Mouse (Mus musculus) ES-E14 (cell line): ENCODE measurements around the gene Tet1. TPM values are rescaled to one million over a fixed set of nuclear protein-coding genes. Genes with fewer than 3 reads are reported as not detected.

Source experiments
- DNase-seq: peaks from one replicate; pipeline ENCODE4 v3.0.0-alpha.2; 2013; ENCODE audit warnings: low read depth, low spot score
- H3K27ac ChIP-seq: 2 replicates; pipeline ENCODE4 v1.5.1; 2012; ENCODE audit warnings: low read depth, mild to moderate bottlenecking, low read length, moderate library complexity, mixed read lengths; ENCODE audit not compliant: poor library complexity, insufficient read depth, severe bottlenecking
- H3K36me3 ChIP-seq: 2 replicates; pipeline ENCODE4 v1.6.1; 2012; ENCODE audit warnings: mild to moderate bottlenecking, low read length, moderate library complexity, mixed read lengths; ENCODE audit not compliant: control insufficient read depth, poor library complexity, insufficient read depth, severe bottlenecking
- H3K4me1 ChIP-seq, 2 experiments: fragments of 150-350 bp in 1 of 2; sonication (generic) in 1 of 2; 2 replicates each; pipeline ENCODE4 v1.6.1; 2012; ENCODE audit warnings: low read length in 2 of 2, mild to moderate bottlenecking in 1 of 2, mixed read lengths in 1 of 2; ENCODE audit not compliant: control insufficient read depth in 2 of 2, insufficient read depth in 2 of 2, poor library complexity in 1 of 2
- H3K4me3 ChIP-seq, 2 experiments: fragments of 150-350 bp in 1 of 2; sonication (generic) in 1 of 2; 2 replicates each; pipeline ENCODE4 v1.5.1; 2012; ENCODE audit warnings: low read length in 2 of 2, low read depth in 1 of 2, mild to moderate bottlenecking in 1 of 2, mixed read lengths in 1 of 2; ENCODE audit not compliant: insufficient read depth in 1 of 2, poor library complexity in 1 of 2, severe bottlenecking in 1 of 2
- H3K9ac ChIP-seq: 2 replicates; pipeline ENCODE4 v1.6.1; 2012; ENCODE audit warnings: low read depth, mild to moderate bottlenecking, low read length, mixed read lengths; ENCODE audit not compliant: poor library complexity, insufficient read depth, severe bottlenecking
- H3K9me3 ChIP-seq: fragments of 150-350 bp; sonication (generic); 2 replicates; pipeline ENCODE4 v1.6.1; 2012; ENCODE audit warnings: low read depth, mild to moderate bottlenecking, low read length; ENCODE audit not compliant: control insufficient read depth, insufficient read depth
- CHD2 ChIP-seq: IDR thresholded peaks from 2 replicates; pipeline ENCODE4 v1.6.1; 2014; ENCODE audit warnings: mild to moderate bottlenecking, low read depth, low read length, inconsistent platforms
- HCFC1 ChIP-seq: IDR thresholded peaks from 2 replicates; pipeline ENCODE4 v1.6.1; 2012; ENCODE audit warnings: low read length, inconsistent platforms, borderline replicate concordance; ENCODE audit not compliant: insufficient read depth
- MAFK ChIP-seq: IDR thresholded peaks from 2 replicates; pipeline ENCODE4 v1.6.1; 2014; ENCODE audit warnings: mild to moderate bottlenecking, low read depth, low read length, inconsistent platforms; ENCODE audit not compliant: insufficient read depth
- ZC3H11A ChIP-seq: IDR thresholded peaks from 2 replicates; pipeline ENCODE4 v1.6.1; 2012; ENCODE audit warnings: low read depth, mild to moderate bottlenecking, inconsistent platforms, low read length, borderline replicate concordance
- ZNF384 ChIP-seq: IDR thresholded peaks from 2 replicates; pipeline ENCODE4 v1.6.1; 2012; ENCODE audit warnings: low read depth, low read length, inconsistent platforms
- in situ Hi-C, 2 experiments: fragments of 600-800 bp; cut with MboI; formaldehyde crosslinking; loops; one replicate each; pipeline ENCODE4 v1.15.1; 2025; ENCODE audit warnings: low sequenced_read_pairs in 2 of 2, inconsistent platforms in 1 of 2; ENCODE audit not compliant: unreplicated experiment in 2 of 2
- total RNA-seq: library from RNA; depleted of rRNA; stranded (reverse); fragments of 300-350 nt; gene quantifications from 2 replicates; pipeline ENCODE4 v1.2.3, GENCODE M21; 2012

Tet1 gene
- total RNA-seq, 1 experiment, result 307 TPM

DNA sequence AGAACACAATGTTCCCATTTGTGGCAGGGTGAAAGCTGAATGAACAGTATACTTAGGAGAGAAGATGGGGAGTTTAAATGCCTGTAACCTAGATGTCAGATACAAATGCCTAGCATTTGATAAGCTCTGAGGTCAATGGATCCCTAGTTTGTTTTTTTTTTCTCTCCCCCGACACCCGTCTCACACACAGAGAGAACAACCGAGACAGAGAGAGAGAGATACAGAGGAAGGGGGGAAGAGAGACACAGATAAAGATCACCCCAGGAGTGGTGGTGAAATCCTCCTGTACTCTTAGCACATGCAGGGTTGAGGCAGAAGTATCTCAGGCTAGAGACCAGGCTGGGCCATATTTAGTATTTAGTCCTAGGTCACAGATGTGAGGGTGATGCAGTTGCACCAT lies 10.2 kb upstream of the Tet1 start:
- Histone ChIP-seq H3K9ac (no peak overlapping the region), H3K9me3 (no peaks in the 10 kb centered on the region), H3K36me3 (no peaks in the 10 kb centered on the region), H3K4me3 (no peak overlapping the region), H3K27ac (no peak overlapping the region), H3K4me1 (peaks cover 0 to 2% of the 10 kb centered on the region in 2 experiments; a peak in 1 of 4 replicates)
- in situ Hi-C loops, result no loop called here
- DNase-seq, result no peak
- no peak for TF ChIP-seq MAFK
- no peak for TF ChIP-seq ZC3H11A
- TF ChIP-seq CHD2, result no peak
- no peak for TF ChIP-seq ZNF384
- no peak for TF ChIP-seq HCFC1

GRCm38 (mm10) chr10:62911120-62911519 lies 2.3 kb upstream of the Tet1 start:
- in situ Hi-C loops, result no loop called here
- H3K9ac ChIP-seq, result no peak overlapping the region
- no peak for DNase-seq
- H3K9me3 ChIP-seq, result no peaks in the 10 kb centered on the region
- no peak overlapping the region for H3K4me3 ChIP-seq
- no peaks in the 10 kb centered on the region for H3K36me3 ChIP-seq
- TF ChIP-seq CHD2 (no peak), HCFC1 (no peak), ZC3H11A (no peak), MAFK (no peak), ZNF384 (no peak)
- H3K4me1 ChIP-seq, result peaks cover 0 to under 1% of the 10 kb centered on the region in 2 experiments; a peak in 1 of 4 replicates
- no peak overlapping the region for H3K27ac ChIP-seq

DNA sequence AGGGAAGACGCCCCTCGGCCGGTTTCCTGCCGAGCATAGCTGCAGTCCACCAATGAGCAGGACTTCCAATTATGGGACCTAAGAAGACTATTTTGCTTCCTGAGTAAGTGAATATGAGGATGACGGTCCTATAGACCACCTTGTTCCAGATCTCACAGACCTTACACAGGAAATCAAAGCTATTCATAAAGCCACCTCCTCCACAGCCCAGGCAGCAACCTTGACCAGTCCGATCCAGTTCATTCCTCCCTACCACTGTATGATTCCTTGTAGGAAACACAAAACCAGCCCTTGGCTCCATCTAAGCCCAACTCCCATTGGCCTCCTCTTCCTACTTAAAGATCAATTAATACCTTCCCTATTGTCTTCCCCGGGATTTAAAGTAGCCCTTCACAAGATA lies 2.5 kb downstream of the Tet1 start:
- H3K4me1 ChIP-seq, result peaks cover 0 to 12% of the 10 kb centered on the region in 2 experiments; a peak in 2 of 4 replicates
- in situ Hi-C loops, result no loop called here
- no peak for DNase-seq
- no peak for TF ChIP-seq ZNF384
- H3K9me3 ChIP-seq, result no peaks in the 10 kb centered on the region
- H3K27ac ChIP-seq, result no peak overlapping the region
- H3K36me3 ChIP-seq, result no peaks in the 10 kb centered on the region
- H3K9ac ChIP-seq, result no peak overlapping the region
- H3K4me3 ChIP-seq, result peak overlapping the region in 1 of 2 experiments; percentile 42; a peak in 2 of 4 replicates

- TF ChIP-seq CHD2 (peak; percentile 42; the same call in 1 of the 2 replicates), ZC3H11A (no peak), HCFC1 (no peak), ZNF384 (no peak)
- no peak for DNase-seq
- in situ Hi-C loops, result no loop called here
Observed at GRCm38 (mm10) chr10:62902829-62903228, 6.0 kb downstream of the Tet1 start.

GRCm38 (mm10) chr10:62901826-62902225 lies 7.0 kb downstream of the Tet1 start:
- peak overlapping the region; percentile 52; the same call in 1 of the 2 replicates for H3K9ac ChIP-seq
- H3K9me3 ChIP-seq, result no peaks in the 10 kb centered on the region
- in situ Hi-C loops, result no loop called here
- no peaks in the 10 kb centered on the region for H3K36me3 ChIP-seq
- peak overlapping the region in 1 of 2 experiments; percentile 8; a peak in 1 of 4 replicates for H3K4me3 ChIP-seq
- peaks cover 0 to 15% of the 10 kb centered on the region in 2 experiments; a peak in 2 of 4 replicates for H3K4me1 ChIP-seq
- no peak for DNase-seq
- TF ChIP-seq ZC3H11A (no peak), HCFC1 (no peak), ZNF384 (no peak), MAFK (no peak), CHD2 (no peak)
- H3K27ac ChIP-seq, result peak overlapping the region; percentile 66; the same call in 1 of the 2 replicates

More at GRCm38 (mm10) chr10:62902829-62903228, 6.0 kb downstream of the Tet1 start:
- Histone ChIP-seq H3K9ac (no peak overlapping the region), H3K36me3 (no peaks in the 10 kb centered on the region), H3K9me3 (no peaks in the 10 kb centered on the region), H3K4me1 (peaks cover 0 to 14% of the 10 kb centered on the region in 2 experiments; a peak in 2 of 4 replicates), H3K4me3 (peak overlapping the region in 1 of 2 experiments; percentile 31; a peak in 2 of 4 replicates), H3K27ac (peak overlapping the region; percentile 66; the same call in 1 of the 2 replicates)
